Mouse (Mus musculus): ENCODE results near the gene St6gal1.

GRCm38 (mm10) chr16:23250556-23251444 is 26.3 kb downstream of the St6gal1 start:
- TF ChIP-seq CTCF (IDR thresholded peaks at IDR 0.05; ENCODE audit: low read depth, low read length): no peak
- TF ChIP-seq POLR2A (IDR thresholded peaks at IDR 0.05; ENCODE audit: borderline replicate concordance, low read depth, low read length): no peak

Measured in bone marrow macrophage, adult 2 months (primary cell).